Mouse (Mus musculus) lung, embryonic 14.5 days (tissue): ENCODE measurements around the gene Crybb2. TPM values are rescaled to one million over a fixed set of nuclear protein-coding genes. Genes with fewer than 3 reads are reported as not detected.

Experiments used
- ATAC-seq: fragments of 200-750 bp; cut with Nextera tagmentation; 2 replicates; pipeline ENCODE4 v1.8.0; 2017; ENCODE audit warnings: mild to moderate bottlenecking, moderate TSS enrichment, moderate library complexity; ENCODE audit not compliant: insufficient read depth
- DNase-seq: peaks from one replicate; pipeline ENCODE4 v3.0.0-alpha.2; 2015
- H3K27ac ChIP-seq: fragments of 300-500 bp; sonication (generic); 2 replicates; pipeline ENCODE4 v1.5.1; 2014; ENCODE audit warnings: low read depth, mild to moderate bottlenecking, moderate library complexity
- H3K27me3 ChIP-seq: fragments of 300-500 bp; sonication (generic); 2 replicates; pipeline ENCODE4 v1.6.1; 2014; ENCODE audit warnings: low read length, control low read depth; ENCODE audit not compliant: insufficient read depth
- H3K36me3 ChIP-seq: fragments of 300-500 bp; sonication (generic); 2 replicates; pipeline ENCODE4 v1.6.1; 2014; ENCODE audit warnings: control low read depth; ENCODE audit not compliant: insufficient read depth
- H3K4me1 ChIP-seq: fragments of 300-500 bp; sonication (generic); 2 replicates; pipeline ENCODE4 v1.6.1; 2014; ENCODE audit warnings: antibody characterized with exemption, control low read depth; ENCODE audit not compliant: insufficient read depth
- H3K4me2 ChIP-seq: fragments of 300-500 bp; sonication (generic); 2 replicates; pipeline ENCODE4 v1.6.1; 2014; ENCODE audit warnings: mild to moderate bottlenecking
- H3K4me3 ChIP-seq: fragments of 300-500 bp; sonication (generic); 2 replicates; pipeline ENCODE4 v1.5.1; 2014; ENCODE audit warnings: low read depth, low read length
- H3K9ac ChIP-seq: fragments of 300-500 bp; sonication (generic); 2 replicates; pipeline ENCODE4 v1.6.1; 2014
- H3K9me3 ChIP-seq: fragments of 300-500 bp; sonication (generic); 2 replicates; pipeline ENCODE4 v1.6.1; 2016; ENCODE audit warnings: low read depth, low read length, control low read depth
- CTCF ChIP-seq: IDR thresholded peaks from 2 replicates; pipeline ENCODE4 v1.5.1; 2016; ENCODE audit warnings: antibody characterized with exemption, low read depth
- WGBS: fragments of 180-500 bp; shearing (Covaris S2); extraction: QIAGEN DNeasy Blood & Tissue Kit; methylation state at CpG from one replicate; pipeline ENCODE4 v1.1.7; 2014; 5-methylcytosine and 5-hydroxymethylcytosine counted together
- polyA plus RNA-seq: library from polyadenylated mRNA; unstranded; fragments of >200 nt; fragmentation: Nextera tagmentation; extraction: Ambion mirVana; gene quantifications from 2 replicates; pipeline ENCODE4 v1.2.1, GENCODE M21; 2014

Crybb2 gene
- polyA plus RNA-seq, 1 experiment from 2014 or later, result not detected

DNA sequence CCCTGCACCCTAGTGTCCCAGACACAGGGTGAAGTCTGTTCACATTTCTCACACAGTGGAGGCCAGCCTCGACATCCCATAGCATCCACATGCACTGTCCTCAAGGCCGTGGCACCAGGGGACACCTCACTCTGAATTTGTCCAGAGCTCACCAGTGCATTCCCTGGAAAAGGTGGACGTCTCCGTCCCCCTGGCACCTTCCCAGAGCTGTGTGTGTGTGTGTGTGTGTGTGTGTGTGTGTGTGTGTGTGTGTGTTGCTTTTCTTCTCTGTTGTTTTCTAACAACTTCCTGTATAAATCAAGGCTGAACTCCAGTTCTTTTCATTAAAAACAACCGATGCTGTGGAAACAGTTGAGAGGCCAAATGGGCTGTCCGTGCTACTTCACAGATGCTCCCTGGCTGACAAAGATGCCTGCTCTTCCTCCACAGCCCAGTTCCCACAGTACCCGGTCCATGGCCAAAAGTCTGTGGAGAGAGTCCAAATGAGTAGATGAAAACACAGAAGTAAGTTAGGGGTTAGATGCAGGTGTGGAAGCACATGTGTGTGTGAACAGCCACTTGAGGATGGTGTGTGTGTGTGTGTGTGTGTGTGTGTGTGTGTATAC lies 19.2 kb downstream of the Crybb2 start:
- Histone ChIP-seq H3K27me3 (peaks cover 5% of the 10 kb centered on the region; the same call in 1 of the 2 replicates), H3K9ac (no peak overlapping the region), H3K4me2 (no peak overlapping the region), H3K27ac (no peak overlapping the region), H3K36me3 (no peaks in the 10 kb centered on the region), H3K4me3 (no peak overlapping the region), H3K4me1 (no peaks in the 10 kb centered on the region), H3K9me3 (no peaks in the 10 kb centered on the region)
- no peak for TF ChIP-seq CTCF
- DNase-seq, result peak; percentile 67
- ATAC-seq, result peak; percentile 41; the same call in 1 of the 2 replicates
- WGBS, result 54% methylated on average over 7 of the region's 7 CpGs

DNA sequence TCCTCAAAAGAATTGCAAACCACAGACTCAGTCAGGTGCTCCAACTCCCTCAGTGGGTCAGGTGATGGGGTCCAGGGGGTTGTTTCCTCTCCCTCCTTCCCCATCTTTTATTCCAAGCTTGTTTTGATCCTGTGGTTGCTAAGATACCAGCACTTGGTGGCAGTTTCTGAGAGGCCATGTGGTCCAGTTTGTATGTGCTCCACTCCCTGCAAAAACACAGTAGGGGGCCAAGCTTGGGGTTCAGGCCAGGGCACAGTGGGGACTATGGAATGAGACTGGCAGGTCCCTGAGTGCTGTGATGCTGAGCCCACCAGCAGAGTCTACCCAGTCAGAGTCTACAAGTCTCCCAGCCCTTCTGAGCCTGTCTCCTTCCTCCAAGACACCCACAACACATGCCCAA lies 20.0 kb downstream of the Crybb2 start:
- TF ChIP-seq CTCF, result no peak
- Histone ChIP-seq H3K4me1 (no peaks in the 10 kb centered on the region), H3K9ac (no peak overlapping the region), H3K9me3 (no peaks in the 10 kb centered on the region), H3K27ac (no peak overlapping the region), H3K36me3 (no peaks in the 10 kb centered on the region), H3K27me3 (peaks cover 3% of the 10 kb centered on the region; the same call in 1 of the 2 replicates), H3K4me2 (no peak overlapping the region), H3K4me3 (no peak overlapping the region)
- DNase-seq, result no peak
- ATAC-seq, result no peak

GRCm38 (mm10) chr5:113045511-113046273 lies 24.2 kb downstream of the Crybb2 start:
- ATAC-seq (no peak), DNase-seq (peak; percentile 48)
- 74% methylated on average over 10 of the region's 10 CpGs for WGBS
- no peaks in the 10 kb centered on the region for H3K36me3 ChIP-seq
- TF ChIP-seq CTCF, result no peak
- H3K4me1 ChIP-seq, result peaks cover 2% of the 10 kb centered on the region; the same call in 1 of the 2 replicates
- H3K27ac ChIP-seq, result no peak overlapping the region
- no peaks in the 10 kb centered on the region for H3K9me3 ChIP-seq
- H3K9ac ChIP-seq, result no peak overlapping the region
- no peak overlapping the region for H3K4me3 ChIP-seq
- H3K27me3 ChIP-seq, result no peaks in the 10 kb centered on the region
- no peak overlapping the region for H3K4me2 ChIP-seq

DNA sequence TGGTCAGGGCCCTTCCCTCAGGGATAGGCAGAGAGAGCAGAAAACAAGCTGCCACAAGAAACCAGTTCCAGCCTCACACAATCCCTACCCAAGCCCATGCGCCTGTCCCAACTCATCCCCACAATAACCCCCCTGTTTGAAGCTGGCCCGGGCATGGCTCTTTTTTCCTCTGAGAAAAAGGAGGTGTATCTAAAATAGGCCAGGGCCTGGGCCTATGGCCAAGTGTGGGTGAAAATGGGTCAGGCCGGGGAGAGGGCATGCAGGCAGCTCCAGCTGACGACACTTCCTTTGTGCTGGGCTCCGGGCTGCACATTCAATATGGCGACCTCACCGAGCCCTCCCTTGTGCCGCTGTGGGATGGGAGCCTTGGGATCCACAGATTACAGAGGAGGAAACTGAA lies 26.4 kb downstream of the Crybb2 start:
- Histone ChIP-seq H3K36me3 (no peaks in the 10 kb centered on the region), H3K4me1 (peaks cover 5% of the 10 kb centered on the region; the same call in 1 of the 2 replicates), H3K9me3 (no peaks in the 10 kb centered on the region), H3K27ac (no peak overlapping the region), H3K9ac (no peak overlapping the region), H3K4me2 (no peak overlapping the region), H3K27me3 (no peaks in the 10 kb centered on the region), H3K4me3 (no peak overlapping the region)
- no peak for TF ChIP-seq CTCF
- WGBS, result 82% methylated on average over 8 of the region's 8 CpGs
- DNase-seq (no peak), ATAC-seq (no peak)

GRCm38 (mm10) chr5:113041567-113042071 lies 28.3 kb downstream of the Crybb2 start:
- Histone ChIP-seq H3K9me3 (no peaks in the 10 kb centered on the region), H3K27me3 (no peaks in the 10 kb centered on the region), H3K4me1 (peaks cover 5% of the 10 kb centered on the region; the same call in 1 of the 2 replicates), H3K4me3 (no peak overlapping the region), H3K4me2 (no peak overlapping the region), H3K9ac (no peak overlapping the region), H3K27ac (peak overlapping the region; percentile 76), H3K36me3 (no peaks in the 10 kb centered on the region)
- DNase-seq (peak; percentile 86), ATAC-seq (peak; percentile 91)
- no peak for TF ChIP-seq CTCF
- WGBS, result 7% methylated on average over 5 of the region's 5 CpGs

- H3K9me3 ChIP-seq, result no peaks in the 10 kb centered on the region
- ATAC-seq (peak; percentile 36), DNase-seq (peak; percentile 81)
- no peaks in the 10 kb centered on the region for H3K27me3 ChIP-seq
- H3K4me1 ChIP-seq, result peaks cover 10% of the 10 kb centered on the region
- no peaks in the 10 kb centered on the region for H3K36me3 ChIP-seq
- WGBS, result 34% methylated on average over 6 of the region's 6 CpGs
- TF ChIP-seq CTCF, result no peak
- H3K4me3 ChIP-seq, result no peak overlapping the region
- no peak overlapping the region for H3K9ac ChIP-seq
- H3K4me2 ChIP-seq, result no peak overlapping the region
- peak overlapping the region; percentile 76 for H3K27ac ChIP-seq
These were observed 29.1 kb downstream of the Crybb2 start for GRCm38 (mm10) chr5:113040776-113041175.

- no peak for TF ChIP-seq CTCF
- Histone ChIP-seq H3K9ac (no peak overlapping the region), H3K27ac (no peak overlapping the region), H3K36me3 (no peaks in the 10 kb centered on the region), H3K9me3 (no peaks in the 10 kb centered on the region), H3K4me3 (no peak overlapping the region), H3K4me1 (peaks cover 22% of the 10 kb centered on the region), H3K4me2 (no peak overlapping the region), H3K27me3 (no peaks in the 10 kb centered on the region)
- ATAC-seq (no peak), DNase-seq (no peak)
- 89% methylated on average over 6 of the region's 6 CpGs for WGBS
These were observed 31.3 kb downstream of the Crybb2 start for GRCm38 (mm10) chr5:113038601-113039000.
